24 mouse cellular contexts compared by ENCODE assay signal in genomic region chr10:44400119-44400518, GRCm38 (mm10).
DNase-seq lines count a peak whose midpoint lies in the region; ATAC-seq and TF ChIP-seq lines count a peak whose summit lies in the region.
"Had no signal": no experiment of that assay in that cellular context is flagged by ENCODE, and none has a peak within 500 bp of the region (broad histone marks: within the 10 kb centered on the region; RNA-seq: fewer than 3 reads in every experiment).

No protein-coding gene starts in this region.

- peaks cover 16 to 41% of the 10 kb centered on the region in 2 experiments for H3K4me1 ChIP-seq in CH12.LX (ENCODE audit: control insufficient read depth in 1 of 2, insufficient read depth in 2 of 2)
- peaks cover 6% of the 10 kb centered on the region; the same call in 1 of the 2 replicates for H3K4me1 ChIP-seq in small intestine, adult 2 months (ENCODE audit: control insufficient read depth, insufficient read depth, insufficient read length, low read length)
- H3K4me1 ChIP-seq: hindbrain, embryonic 10.5 days had no signal

- peak overlapping the region; percentile 15 for H3K9ac ChIP-seq in CH12.LX (ENCODE audit: insufficient read depth, low read depth)
- H3K9ac ChIP-seq: embryonic facial prominence, embryonic 13.5 days; forebrain, embryonic 13.5 days; heart, embryonic 15.5 days; hindbrain, embryonic 14.5 days had no signal

- H3K4me2 ChIP-seq in CH12.LX (ENCODE audit: insufficient read depth, low read depth, poor library complexity, severe bottlenecking), result peak overlapping the region; percentile 18
- H3K4me2 ChIP-seq: embryonic facial prominence, embryonic 13.5 days; forebrain, embryonic 13.5 days; heart, embryonic 11.5 days; heart, embryonic 15.5 days; hindbrain, embryonic 14.5 days had no signal

- TF ChIP-seq POLR2A in CH12.LX (IDR thresholded peaks at IDR 0.05; ENCODE audit: low read depth, low read length), result no peak
- TF ChIP-seq POLR2A in small intestine, adult 2 months (IDR thresholded peaks at IDR 0.05; ENCODE audit: low read depth, low read length), result no peak

- dilution Hi-C loops in CH12.LX (cut with MboI; ENCODE audit: extremely low pct_ligation_motif_present, extremely low pct_unique_long_range_greater_than_20kb, low sequenced_read_pairs), result no loop called here

- peak; percentile 65 for ATAC-seq in granulocyte monocyte progenitor cell, adult 5-6 weeks (replicated peaks; ENCODE audit: poor library complexity, severe bottlenecking)
- ATAC-seq in megakaryocyte, adult 5-6 weeks (ENCODE audit: poor library complexity, severe bottlenecking), result peak; percentile 63
- ATAC-seq: forebrain, embryonic 13.5 days; intestine, postnatal 0 days; Patski had no signal

- in situ Hi-C loops in CH12.LX (cut with MboI; ENCODE audit: low pct_ligation_motif_present, low pct_unique_long_range_greater_than_20kb, low sequenced_read_pairs), result loop anchor here (5.0 kb wide), 1 partner anchor 37 kb away; no protein-coding TSS in a partner anchor

- no peak for TF ChIP-seq CTCF in CH12.LX (conservative IDR thresholded peaks at IDR 0.05 in 1 of 2, IDR thresholded peaks at IDR 0.05 in 1 of 2; ENCODE audit: low read depth in 2 of 2, low read length in 2 of 2)
- no peak for TF ChIP-seq CTCF in small intestine, adult 2 months (IDR thresholded peaks at IDR 0.05; ENCODE audit: extremely low read depth, insufficient read length, insufficient replicate concordance, low read depth, low read length)

- WGBS in small intestine, adult 2 months, result 76% methylated on average over 3 of the region's 3 CpGs

- no peaks in the 10 kb centered on the region for H3K36me3 ChIP-seq in CH12.LX (replicated peaks in 1 of 2; ENCODE audit: control insufficient read depth in 1 of 2, insufficient read depth in 1 of 2, low read length in 1 of 2)
- H3K36me3 ChIP-seq in small intestine, adult 2 months (ENCODE audit: control insufficient read depth, insufficient read depth, low read length), result no peaks in the 10 kb centered on the region
- H3K36me3 ChIP-seq: embryonic facial prominence, embryonic 13.5 days; G1E; heart, embryonic 15.5 days; hindbrain, embryonic 10.5 days had no signal

- no peaks in the 10 kb centered on the region for H3K9me3 ChIP-seq in CH12.LX (replicated peaks; ENCODE audit: low read length)
- H3K9me3 ChIP-seq: embryonic facial prominence, embryonic 13.5 days; forebrain, embryonic 13.5 days; G1E; heart, embryonic 15.5 days; hindbrain, embryonic 10.5 days had no signal

- TF ChIP-seq EP300 in CH12.LX (IDR thresholded peaks at IDR 0.05; ENCODE audit: low read length), result no peak

- no peak overlapping the region for H3K4me3 ChIP-seq in CH12.LX (replicated peaks in 1 of 3; ENCODE audit: low read depth in 2 of 3, low read length in 2 of 3, poor library complexity in 1 of 3)
- no peak overlapping the region for H3K4me3 ChIP-seq in small intestine, adult 2 months (ENCODE audit: low read depth, low read length)
- H3K4me3 ChIP-seq: embryonic facial prominence, embryonic 13.5 days; forebrain, embryonic 13.5 days; gastrocnemius, adult 2 months; heart, adult 2 months; heart, embryonic 15.5 days; hindbrain, embryonic 10.5 days had no signal

- no peak for TF ChIP-seq RAD21 in CH12.LX (IDR thresholded peaks at IDR 0.05; ENCODE audit: low read depth, low read length)

- DNase-seq in CH12.LX (ENCODE audit: extremely low read depth), result peak; percentile 50
- no peak for DNase-seq in gastrocnemius, adult 8-10 months (ENCODE audit: low spot score in 2 of 2)
- no peak for DNase-seq in kidney, adult 11 months
- no peak for DNase-seq in B cell, adult 2 months
- DNase-seq: adrenal gland, adult 2 months; adrenal gland, postnatal 25 days; cerebellum, adult 8-10 months; cerebellum, postnatal 14 days; gastrocnemius, adult 2 months; gastrocnemius, postnatal 36 days; heart, adult 2 months; heart, postnatal 14 days had no signal

- no peaks in the 10 kb centered on the region for H3K27me3 ChIP-seq in CH12.LX (replicated peaks)
- H3K27me3 ChIP-seq in small intestine, adult 2 months (ENCODE audit: control insufficient read depth, insufficient read depth, low read length), result no peaks in the 10 kb centered on the region
- H3K27me3 ChIP-seq: embryonic facial prominence, embryonic 13.5 days; forebrain, embryonic 13.5 days; heart, embryonic 15.5 days; Patski had no signal

- H3K79me2 ChIP-seq in CH12.LX (replicated peaks; ENCODE audit: control insufficient read depth, extremely low read depth, insufficient read depth, poor library complexity, severe bottlenecking), result no peaks in the 10 kb centered on the region

- H3K27ac ChIP-seq in CH12.LX (ENCODE audit: insufficient read depth, low read depth), result peak overlapping the region; percentile 57
- peak overlapping the region; percentile 61; the same call in 1 of the 2 replicates for H3K27ac ChIP-seq in small intestine, adult 2 months (ENCODE audit: insufficient read depth, low read depth, low read length)
- H3K27ac ChIP-seq: embryonic facial prominence, embryonic 13.5 days; forebrain, embryonic 13.5 days; gastrocnemius, adult 2 months; heart, adult 2 months; heart, embryonic 15.5 days; hindbrain, embryonic 10.5 days; hindbrain, embryonic 14.5 days had no signal

TF ChIP-seq in CH12.LX, 34 proteins besides CTCF, POLR2A, EP300 and RAD21:
- TF ChIP-seq GABPA (IDR thresholded peaks at IDR 0.05; ENCODE audit: insufficient replicate concordance, low read depth, low read length) (no peak), JUN (IDR thresholded peaks at IDR 0.05; ENCODE audit: insufficient read depth, low read depth, low read length) (no peak), E2F4 (IDR thresholded peaks at IDR 0.05; ENCODE audit: insufficient replicate concordance, low read depth, low read length) (no peak), MAX (IDR thresholded peaks at IDR 0.05; ENCODE audit: low read length) (no peak), TBP (conservative IDR thresholded peaks at IDR 0.05; ENCODE audit: low read depth, low read length) (no peak), MYC (IDR thresholded peaks at IDR 0.05; ENCODE audit: low read depth, low read length) (no peak), CHD1 (IDR thresholded peaks at IDR 0.05; ENCODE audit: low read depth, low read length) (no peak), MEF2A (IDR thresholded peaks at IDR 0.05; ENCODE audit: borderline replicate concordance, low read depth, low read length) (no peak), ELF1 (IDR thresholded peaks at IDR 0.05; ENCODE audit: low read depth, low read length) (no peak), CHD2 (IDR thresholded peaks at IDR 0.05; ENCODE audit: low read length) (no peak), MAFK (IDR thresholded peaks at IDR 0.05; ENCODE audit: insufficient replicate concordance, low read length) (no peak), POLR2AphosphoS2 (IDR thresholded peaks at IDR 0.05; ENCODE audit: low read depth, low read length) (no peak), UBTF (IDR thresholded peaks at IDR 0.05; ENCODE audit: low read depth, low read length) (no peak), USF2 (conservative IDR thresholded peaks at IDR 0.05; ENCODE audit: low read depth, low read length) (no peak)
